Mouse (Mus musculus): ENCODE measurements around the gene Dexi. TPM values are rescaled to one million over a fixed set of nuclear protein-coding genes. Genes with fewer than 3 reads are reported as not detected.
A peak's percentile ranks its signal among the peaks of the same experiment; 100 is the strongest.

Dexi gene
- polyA plus RNA-seq, 1 experiment: 18.1 TPM

- no peak for TF ChIP-seq CTCF (IDR thresholded peaks at IDR 0.05; ENCODE audit: low read depth, low read length)
- TF ChIP-seq POLR2A (IDR thresholded peaks at IDR 0.05; ENCODE audit: borderline replicate concordance, low read depth, low read length): no peak
- Histone ChIP-seq H3K4me3 (ENCODE audit: insufficient read depth, low read length) (no peak overlapping the region), H3K4me1 (ENCODE audit: control insufficient read depth, insufficient read depth, low read length) (no peaks in the 10 kb centered on the region), H3K27ac (ENCODE audit: insufficient read depth, low read depth, low read length) (no peak overlapping the region)
Observed at GRCm38 (mm10) chr16:10508691-10509090, 34.2 kb downstream of the Dexi start.

- no peaks in the 10 kb centered on the region for H3K4me1 ChIP-seq (ENCODE audit: control insufficient read depth, insufficient read depth, low read length)
- TF ChIP-seq CTCF (IDR thresholded peaks at IDR 0.05; ENCODE audit: low read depth, low read length) (no peak), POLR2A (IDR thresholded peaks at IDR 0.05; ENCODE audit: borderline replicate concordance, low read depth, low read length) (no peak)
- H3K27ac ChIP-seq (ENCODE audit: insufficient read depth, low read depth, low read length): no peak overlapping the region
Observed at GRCm38 (mm10) chr16:10507445-10507844, 35.4 kb downstream of the Dexi start.

GRCm38 (mm10) chr16:10503058-10503457 is 39.8 kb downstream of the Dexi start:
- Histone ChIP-seq H3K4me1 (ENCODE audit: control insufficient read depth, insufficient read depth, low read length) (peaks cover 22% of the 10 kb centered on the region), H3K4me3 (ENCODE audit: insufficient read depth, low read length) (no peak overlapping the region), H3K27ac (ENCODE audit: insufficient read depth, low read depth, low read length) (no peak overlapping the region)
- no peak for TF ChIP-seq POLR2A (IDR thresholded peaks at IDR 0.05; ENCODE audit: borderline replicate concordance, low read depth, low read length)
- no peak for TF ChIP-seq CTCF (IDR thresholded peaks at IDR 0.05; ENCODE audit: low read depth, low read length)

More at GRCm38 (mm10) chr16:10507445-10507844, 35.4 kb downstream of the Dexi start:
- no peak overlapping the region for H3K4me3 ChIP-seq (ENCODE audit: insufficient read depth, low read length)

- H3K4me1 ChIP-seq (ENCODE audit: control insufficient read depth, insufficient read depth, low read length): peaks cover 30% of the 10 kb centered on the region
Observed at GRCm38 (mm10) chr16:10501865-10502264, 41.0 kb downstream of the Dexi start.

GRCm38 (mm10) chr16:10499122-10499521 is 43.7 kb downstream of the Dexi start:
- Histone ChIP-seq H3K4me3 (ENCODE audit: insufficient read depth, low read length) (no peak overlapping the region), H3K4me1 (ENCODE audit: control insufficient read depth, insufficient read depth, low read length) (peaks cover 54% of the 10 kb centered on the region), H3K27ac (ENCODE audit: insufficient read depth, low read depth, low read length) (no peak overlapping the region)
- no peak for TF ChIP-seq POLR2A (IDR thresholded peaks at IDR 0.05; ENCODE audit: borderline replicate concordance, low read depth, low read length)
- TF ChIP-seq CTCF (IDR thresholded peaks at IDR 0.05; ENCODE audit: low read depth, low read length): no peak

More at GRCm38 (mm10) chr16:10501865-10502264, 41.0 kb downstream of the Dexi start:
- Histone ChIP-seq H3K27ac (ENCODE audit: insufficient read depth, low read depth, low read length) (no peak overlapping the region), H3K4me3 (ENCODE audit: insufficient read depth, low read length) (no peak overlapping the region)
- TF ChIP-seq CTCF (IDR thresholded peaks at IDR 0.05; ENCODE audit: low read depth, low read length) (no peak), POLR2A (IDR thresholded peaks at IDR 0.05; ENCODE audit: borderline replicate concordance, low read depth, low read length) (no peak)

- H3K27ac ChIP-seq (ENCODE audit: insufficient read depth, low read depth, low read length): no peak overlapping the region
- no peak for TF ChIP-seq POLR2A (IDR thresholded peaks at IDR 0.05; ENCODE audit: borderline replicate concordance, low read depth, low read length)
- no peak for TF ChIP-seq CTCF (IDR thresholded peaks at IDR 0.05; ENCODE audit: low read depth, low read length)
- peaks cover 54% of the 10 kb centered on the region for H3K4me1 ChIP-seq (ENCODE audit: control insufficient read depth, insufficient read depth, low read length)
Observed at GRCm38 (mm10) chr16:10498096-10498602, 44.7 kb downstream of the Dexi start.

GRCm38 (mm10) chr16:10495824-10496298 is 47.0 kb downstream of the Dexi start:
- no peak overlapping the region for H3K4me3 ChIP-seq (ENCODE audit: insufficient read depth, low read length)
- peaks cover 51% of the 10 kb centered on the region for H3K4me1 ChIP-seq (ENCODE audit: control insufficient read depth, insufficient read depth, low read length)
- no peak for TF ChIP-seq CTCF (IDR thresholded peaks at IDR 0.05; ENCODE audit: low read depth, low read length)
- H3K27ac ChIP-seq (ENCODE audit: insufficient read depth, low read depth, low read length): peak overlapping the region; percentile 38

More at GRCm38 (mm10) chr16:10498096-10498602, 44.7 kb downstream of the Dexi start:
- H3K4me3 ChIP-seq (ENCODE audit: insufficient read depth, low read length): no peak overlapping the region

- Histone ChIP-seq H3K4me3 (ENCODE audit: insufficient read depth, low read length) (no peak overlapping the region), H3K27ac (ENCODE audit: insufficient read depth, low read depth, low read length) (no peak overlapping the region), H3K4me1 (ENCODE audit: control insufficient read depth, insufficient read depth, low read length) (peaks cover 48% of the 10 kb centered on the region)
- TF ChIP-seq CTCF (IDR thresholded peaks at IDR 0.05; ENCODE audit: low read depth, low read length) (no peak), POLR2A (IDR thresholded peaks at IDR 0.05; ENCODE audit: borderline replicate concordance, low read depth, low read length) (no peak)
Observed at GRCm38 (mm10) chr16:10492587-10492986, 50.3 kb downstream of the Dexi start.

GRCm38 (mm10) chr16:10491716-10492115 is 51.1 kb downstream of the Dexi start:
- Histone ChIP-seq H3K27ac (ENCODE audit: insufficient read depth, low read depth, low read length) (no peak overlapping the region), H3K4me1 (ENCODE audit: control insufficient read depth, insufficient read depth, low read length) (peaks cover 50% of the 10 kb centered on the region), H3K4me3 (ENCODE audit: insufficient read depth, low read length) (no peak overlapping the region)
- TF ChIP-seq POLR2A (IDR thresholded peaks at IDR 0.05; ENCODE audit: borderline replicate concordance, low read depth, low read length) (no peak), CTCF (IDR thresholded peaks at IDR 0.05; ENCODE audit: low read depth, low read length) (no peak)

GRCm38 (mm10) chr16:10490503-10491150 is 52.2 kb downstream of the Dexi start:
- Histone ChIP-seq H3K27ac (ENCODE audit: insufficient read depth, low read depth, low read length) (no peak overlapping the region), H3K4me3 (ENCODE audit: insufficient read depth, low read length) (no peak overlapping the region), H3K4me1 (ENCODE audit: control insufficient read depth, insufficient read depth, low read length) (peaks cover 40% of the 10 kb centered on the region)
- TF ChIP-seq POLR2A (IDR thresholded peaks at IDR 0.05; ENCODE audit: borderline replicate concordance, low read depth, low read length) (no peak), CTCF (IDR thresholded peaks at IDR 0.05; ENCODE audit: low read depth, low read length) (no peak)

All from bone marrow macrophage, adult 2 months (primary cell).